Mouse (Mus musculus): ENCODE results near the gene Lrrc41. TPM values are rescaled to one million over a fixed set of nuclear protein-coding genes. Genes with fewer than 3 reads are reported as not detected.

The Lrrc41 gene
- 10 to 100 TPM; 18.4 to 22.5 TPM for total RNA-seq (2023)

GRCm38 (mm10) chr4:116074861-116075620, at the start of gene Lrrc41, which contains the start of gene Uqcrh:
TSS of gene Lrrc41 (plus strand) at chr4:116075269.
TSS of gene Uqcrh (minus strand) at chr4:116075071.

GRCm38 (mm10) chr4:116053399-116053961, 21.6 kb upstream of the Lrrc41 start, which contains the start of gene Nsun4:
TSS of gene Nsun4 (minus strand) at chr4:116053876.

DNA sequence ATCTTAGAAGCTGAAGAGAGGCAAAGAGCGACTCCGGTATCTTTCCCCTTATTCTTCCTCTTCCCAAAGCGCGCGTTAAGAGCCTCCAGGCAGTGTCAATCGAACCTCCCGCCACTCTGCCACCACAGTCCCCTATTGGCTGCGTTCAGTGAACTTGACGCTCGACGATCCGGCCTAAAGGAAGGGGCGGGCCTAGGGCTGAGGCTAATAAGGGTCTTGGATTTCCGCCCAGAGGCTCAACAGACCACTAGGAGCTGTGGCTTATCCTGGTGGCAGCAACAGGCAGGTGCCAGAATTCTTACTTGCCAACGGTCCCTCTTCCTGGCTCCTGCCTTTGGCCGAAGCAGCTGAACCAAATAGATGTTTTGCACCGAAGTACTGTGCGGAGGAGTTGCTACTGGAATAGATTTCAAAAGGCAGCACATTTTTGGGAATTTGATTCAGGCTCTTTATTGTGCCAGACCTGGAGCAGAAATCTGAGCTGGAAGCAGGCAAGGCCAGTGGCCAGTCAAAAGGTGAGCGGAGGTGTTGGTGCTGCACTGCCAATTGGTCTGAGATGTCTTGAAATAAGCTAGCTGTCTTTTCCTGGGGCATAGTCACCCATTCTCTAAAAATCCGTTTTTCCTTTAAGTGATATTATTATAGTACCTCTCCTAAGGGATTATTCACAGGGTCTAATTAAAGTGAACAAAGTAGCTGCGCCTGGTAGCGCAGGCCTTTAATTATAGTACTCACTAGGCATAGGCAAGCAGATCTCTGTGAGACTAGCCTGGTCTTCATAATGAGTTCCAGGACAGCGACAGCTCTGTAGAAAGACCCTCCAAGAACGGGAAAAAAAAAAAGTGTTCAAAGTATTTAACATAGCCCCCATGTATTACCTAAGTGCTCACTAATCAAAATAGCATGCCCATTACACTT, 48.8 kb downstream of the Lrrc41 start, which contains the start of the genes Rad54l and Pomgnt1:
Gene Rad54l (minus strand): TSS at position 89 of the 918 bp plus-strand sequence.
Gene Pomgnt1 (plus strand): TSS at position 239 of the 918 bp plus-strand sequence.

Other genes starting within 250 kb of the Lrrc41 start
- gene Mob3c, start 247.2 kb upstream of the Lrrc41 start, total RNA-seq (2023): 10 to 100 TPM; 15.1 to 19.0 TPM
- gene Mknk1, start 236.1 kb upstream of the Lrrc41 start, total RNA-seq (2023): 100 to 1,000 TPM; 114 to 134 TPM
- under 1 TPM in 1 of 2 experiments, not detected in 1; 0.42 TPM for gene Kncn, start 190.9 kb upstream of the Lrrc41 start, total RNA-seq (2023)
- not detected for gene 6430628N08Rik, start 184.6 kb upstream of the Lrrc41 start, total RNA-seq (2023)
- gene Dmbx1, start 135.3 kb upstream of the Lrrc41 start, total RNA-seq (2023): not detected
- gene Faah, start 57.3 kb upstream of the Lrrc41 start, total RNA-seq (2023): 1 to 10 TPM; 1.1 to 1.4 TPM
- 1 to 10 TPM; 7.0 to 8.9 TPM for gene Nsun4, start 21.4 kb upstream of the Lrrc41 start, total RNA-seq (2023)
- 100 to 1,000 TPM; 201 to 227 TPM for gene Uqcrh, start 198 bp upstream of the Lrrc41 start, total RNA-seq (2023)
- 10 to 100 TPM; 16.7 to 20.1 TPM for gene Rad54l, start 48.4 kb downstream of the Lrrc41 start, total RNA-seq (2023)
- 1 to 10 TPM; 8.4 to 8.7 TPM for gene Pomgnt1, start 48.6 kb downstream of the Lrrc41 start, total RNA-seq (2023)
- under 1 TPM in 1 of 2 experiments, not detected in 1; 0.09 TPM for gene Lurap1, start 76.1 kb downstream of the Lrrc41 start, total RNA-seq (2023)
- not detected for gene Tspan1, start 92.3 kb downstream of the Lrrc41 start, total RNA-seq (2023)
- not detected for gene 1700042G07Rik, start 98.1 kb downstream of the Lrrc41 start, total RNA-seq (2023)
- gene Gm49337, start 98.1 kb downstream of the Lrrc41 start, total RNA-seq (2023): not detected
- gene Pik3r3, start 146.3 kb downstream of the Lrrc41 start, total RNA-seq (2023): under 1 TPM; 0.13 to 0.58 TPM

All from neutrophil, adult 59 days (primary cell).